Mouse (Mus musculus): ENCODE data around the gene Pde4b.

- no peak for TF ChIP-seq CTCF (IDR thresholded peaks at IDR 0.05)
- TF ChIP-seq EP300 (IDR thresholded peaks at IDR 0.05): no peak
Observed at GRCm38 (mm10) chr4:102398512-102398911, 311.2 kb downstream of the Pde4b start.

Data from lung, postnatal 0 days (tissue).